Comparison of ENCODE assay signal across 20 mouse cellular contexts in genomic region chr17:72880156-72880555, GRCm38 (mm10).
"Had no signal": no experiment of that assay in that cellular context is flagged by ENCODE, and none has a peak within 500 bp of the region (broad histone marks: within the 10 kb centered on the region; RNA-seq: fewer than 3 reads in every experiment).

No protein-coding gene starts in this region.

- H3K9me3 ChIP-seq: hindbrain, embryonic 13.5 days; hindbrain, embryonic 15.5 days; limb, embryonic 10.5 days; limb, embryonic 12.5 days; liver, embryonic 12.5 days had no signal

- H3K27me3 ChIP-seq: heart, embryonic 12.5 days; hindbrain, embryonic 13.5 days; hindbrain, embryonic 15.5 days; limb, embryonic 12.5 days; liver, embryonic 12.5 days had no signal

- H3K9ac ChIP-seq: forebrain, postnatal 0 days; heart, embryonic 12.5 days; hindbrain, embryonic 13.5 days; hindbrain, embryonic 15.5 days; limb, embryonic 12.5 days; liver, embryonic 12.5 days; liver, embryonic 14.5 days had no signal

- DNase-seq: forebrain, postnatal 0 days; gastrocnemius, postnatal 14 days; gastrocnemius, postnatal 36 days; kidney, adult 18-20 months; kidney, adult 8-10 months; kidney, postnatal 10 days; kidney, postnatal 25 days; kidney, postnatal 4 days; liver had no signal

- H3K4me1 ChIP-seq: hindbrain, embryonic 13.5 days; hindbrain, embryonic 15.5 days; limb, embryonic 10.5 days; limb, embryonic 12.5 days; liver, embryonic 12.5 days had no signal

- H3K4me2 ChIP-seq: heart, embryonic 12.5 days; hindbrain, embryonic 13.5 days; hindbrain, embryonic 15.5 days; limb, embryonic 12.5 days; liver, embryonic 12.5 days had no signal

- H3K36me3 ChIP-seq: heart, embryonic 12.5 days; hindbrain, embryonic 13.5 days; hindbrain, embryonic 15.5 days; limb, embryonic 10.5 days; limb, embryonic 12.5 days; liver, embryonic 12.5 days had no signal

- H3K27ac ChIP-seq: hindbrain, embryonic 13.5 days; hindbrain, embryonic 15.5 days; hindbrain, postnatal 0 days; layer of hippocampus, adult 2 months; left cerebral cortex, adult 2 months; limb, embryonic 10.5 days; limb, embryonic 12.5 days; liver, embryonic 12.5 days; liver, embryonic 14.5 days had no signal

- ATAC-seq: forebrain, postnatal 0 days; hindbrain, postnatal 0 days; intestine, postnatal 0 days; liver, embryonic 12.5 days had no signal

- H3K4me3 ChIP-seq: heart, embryonic 12.5 days; hindbrain, embryonic 13.5 days; hindbrain, embryonic 15.5 days; layer of hippocampus, adult 2 months; left cerebral cortex, adult 2 months; limb, embryonic 10.5 days; limb, embryonic 12.5 days; liver, embryonic 12.5 days had no signal
